Mouse (Mus musculus) E14TG2a.4 (cell line): Measurements from ENCODE around the gene Oprm1.

ENCODE experiments used
- CTCF ChIP-seq: conservative IDR thresholded peaks from 2 replicates; pipeline ENCODE4 v1.5.1; 2014; ENCODE audit warnings: low read length
- NANOG ChIP-seq: IDR thresholded peaks from 2 replicates; pipeline ENCODE4 v1.6.1; 2014; ENCODE audit warnings: borderline replicate concordance, low read length, mixed read lengths
- POU5F1 ChIP-seq: IDR thresholded peaks from 2 replicates; pipeline ENCODE4 v1.6.1; 2014; ENCODE audit warnings: low read length, borderline replicate concordance

DNA sequence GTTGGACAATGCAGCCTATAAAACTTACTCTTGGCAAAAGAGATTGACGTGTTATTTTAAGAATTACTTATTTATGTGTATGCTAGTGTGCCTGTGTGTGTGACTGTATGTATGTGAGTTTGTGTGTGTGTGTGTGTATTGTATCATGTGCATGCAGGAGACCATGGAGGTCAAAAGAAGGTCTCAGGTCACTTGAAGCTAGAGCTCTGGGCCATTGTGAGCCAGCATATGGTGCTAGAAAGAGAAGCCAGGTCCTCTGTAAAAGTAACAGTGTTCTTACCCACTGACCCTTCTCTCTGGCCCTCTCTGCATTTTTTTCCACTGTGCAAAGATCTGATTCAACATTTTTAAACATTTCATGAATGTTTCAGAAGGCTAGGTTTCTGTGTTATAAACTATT lies 319.7 kb downstream of the Oprm1 start:
- no peak for TF ChIP-seq CTCF
- no peak for TF ChIP-seq NANOG
- no peak for TF ChIP-seq POU5F1
